Mouse (Mus musculus) spleen, adult 2 months (tissue): ENCODE measurements at regions not wholly inside any gene's neighbourhood (a gene's known extent, or its start where the extent isn't known, plus 50 kb on each side); places are given as distances from the start of the nearest gene placed in this dataset.

Experiments
- DNase-seq, 2 experiments: peaks; one replicate each; pipeline versions ENCODE4 v3.0.0 to v3.0.0-alpha.2; 2012 to 2021; ENCODE audit warnings: low spot score in 2 of 2, low read depth in 1 of 2
- H3K27ac ChIP-seq: fragments of 200-500 bp; 2 replicates; pipeline ENCODE4 v1.5.1; 2012; ENCODE audit warnings: low read length, inconsistent platforms; ENCODE audit not compliant: insufficient read depth
- H3K27me3 ChIP-seq: fragments of 200-500 bp; 2 replicates; pipeline ENCODE4 v1.6.1; 2012; ENCODE audit warnings: mild to moderate bottlenecking, moderate library complexity, low read length, inconsistent platforms; ENCODE audit not compliant: control insufficient read depth, insufficient read depth
- H3K36me3 ChIP-seq: fragments of 200-500 bp; 2 replicates; pipeline ENCODE4 v1.6.1; 2012; ENCODE audit warnings: mild to moderate bottlenecking, low read length, inconsistent platforms; ENCODE audit not compliant: control insufficient read depth, insufficient read depth
- H3K4me1 ChIP-seq: fragments of 200-500 bp; 2 replicates; pipeline ENCODE4 v1.6.1; 2011; ENCODE audit warnings: inconsistent platforms; ENCODE audit not compliant: control insufficient read depth, insufficient read depth, insufficient read length
- H3K4me3 ChIP-seq: fragments of 200-500 bp; 2 replicates; pipeline ENCODE4 v1.5.1; 2011; ENCODE audit warnings: mild to moderate bottlenecking, inconsistent platforms; ENCODE audit not compliant: insufficient read depth, insufficient read length; ENCODE audit errors: extremely low read depth
- CTCF ChIP-seq: fragments of 200-500 bp; IDR thresholded peaks from 2 replicates; pipeline ENCODE4 v1.5.1; 2011; ENCODE audit warnings: mild to moderate bottlenecking, inconsistent platforms; ENCODE audit not compliant: insufficient read depth, insufficient read length, insufficient replicate concordance; ENCODE audit errors: extremely low read depth
- POLR2A ChIP-seq: fragments of 200-500 bp; IDR thresholded peaks from 2 replicates; pipeline ENCODE4 v1.6.1; 2011; ENCODE audit warnings: low read depth, low read length, inconsistent platforms
- WGBS: fragments of 180-500 bp; shearing (Covaris S2); methylation state at CpG from one replicate; pipeline ENCODE4 v1.1.7; 2018; 5-methylcytosine and 5-hydroxymethylcytosine counted together

DNA sequence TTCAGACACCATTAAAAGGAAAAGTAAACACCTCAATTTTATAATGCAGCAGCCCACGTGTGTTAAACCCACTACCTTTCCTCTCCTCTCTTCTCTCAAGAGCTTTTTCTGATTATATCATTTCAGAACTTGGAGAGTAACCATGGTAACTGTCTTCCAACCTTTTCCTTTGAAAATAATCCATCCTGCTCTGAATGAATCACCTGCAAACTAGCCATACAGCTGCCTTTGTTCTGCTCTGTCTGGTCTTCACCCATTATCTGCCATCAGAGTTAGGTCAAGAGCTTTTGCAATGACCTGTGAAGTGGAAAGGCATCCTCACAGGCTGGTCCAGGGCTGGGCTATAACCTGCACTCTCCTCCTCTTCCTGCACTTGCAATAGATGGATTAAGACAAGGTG lies 238.7 kb upstream of the Slco3a1 start:
- WGBS, result 71% methylated on average over 1 of the region's 1 CpGs
- Histone ChIP-seq H3K27ac (no peak overlapping the region), H3K4me1 (no peaks in the 10 kb centered on the region), H3K36me3 (no peaks in the 10 kb centered on the region), H3K4me3 (no peak overlapping the region), H3K27me3 (no peaks in the 10 kb centered on the region)
- DNase-seq, result no peak
- no peak for TF ChIP-seq POLR2A
- TF ChIP-seq CTCF, result no peak

DNA sequence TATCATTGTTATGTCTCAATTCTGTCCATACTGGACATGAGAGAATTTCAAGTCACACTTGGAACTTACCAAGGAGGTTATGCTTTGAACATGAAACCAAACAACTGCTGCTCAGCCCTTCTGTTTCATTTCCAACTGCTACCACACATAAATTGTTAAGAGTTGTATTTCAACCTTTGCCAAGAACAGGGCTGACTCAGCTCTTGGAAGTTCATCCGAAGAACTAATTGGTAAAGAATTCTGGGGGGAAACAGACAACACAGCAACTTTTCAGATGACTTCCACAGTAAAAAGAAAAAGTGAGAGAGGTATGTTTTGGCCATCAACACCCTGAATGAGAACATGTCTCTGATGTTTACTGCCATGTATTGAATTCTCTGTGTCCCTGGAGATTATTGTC lies 234.1 kb upstream of the Slco3a1 start:
- H3K36me3 ChIP-seq, result no peaks in the 10 kb centered on the region
- no peak for DNase-seq
- no peak overlapping the region for H3K27ac ChIP-seq
- TF ChIP-seq POLR2A (no peak), CTCF (no peak)
- no peaks in the 10 kb centered on the region for H3K4me1 ChIP-seq
- 80% methylated on average over 1 of the region's 1 CpGs for WGBS
- H3K27me3 ChIP-seq, result no peaks in the 10 kb centered on the region
- H3K4me3 ChIP-seq, result no peak overlapping the region

GRCm38 (mm10) chr7:74771435-74772406 lies 217.1 kb upstream of the Slco3a1 start:
- 90% methylated on average over 9 of the region's 9 CpGs for WGBS
- no peaks in the 10 kb centered on the region for H3K4me1 ChIP-seq

DNA sequence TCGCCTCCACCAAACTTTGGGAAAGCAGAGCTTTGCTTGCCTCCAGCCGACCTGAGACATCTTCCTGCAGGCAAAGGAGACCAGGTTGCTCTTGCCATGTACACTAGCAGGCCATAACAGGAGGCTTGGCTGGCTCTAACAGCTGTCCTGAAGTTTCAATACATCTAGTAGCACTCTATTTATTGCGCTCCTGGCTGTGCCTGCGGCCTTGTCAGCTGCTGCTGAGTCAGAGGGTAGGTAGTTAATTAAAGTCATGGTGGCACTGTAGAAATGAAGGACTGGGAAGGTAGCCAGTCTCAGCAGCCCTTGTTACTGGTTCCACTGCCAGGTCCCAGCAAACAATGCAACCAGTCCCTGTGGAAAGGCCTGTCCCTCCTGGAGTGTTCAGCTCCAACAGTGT lies 212.0 kb upstream of the Slco3a1 start:
- WGBS, result 92% methylated on average over 4 of the region's 4 CpGs
- H3K27me3 ChIP-seq, result no peaks in the 10 kb centered on the region
- no peaks in the 10 kb centered on the region for H3K4me1 ChIP-seq
- TF ChIP-seq POLR2A, result no peak
- TF ChIP-seq CTCF, result no peak
- H3K27ac ChIP-seq, result no peak overlapping the region
- DNase-seq, result no peak
- no peak overlapping the region for H3K4me3 ChIP-seq
- H3K36me3 ChIP-seq, result no peaks in the 10 kb centered on the region

More at GRCm38 (mm10) chr7:74771435-74772406, 217.1 kb upstream of the Slco3a1 start:
- TF ChIP-seq POLR2A, result no peak
- no peak for TF ChIP-seq CTCF
- Histone ChIP-seq H3K27ac (no peak overlapping the region), H3K4me3 (no peak overlapping the region), H3K27me3 (no peaks in the 10 kb centered on the region), H3K36me3 (no peaks in the 10 kb centered on the region)
- DNase-seq, result no peak

- TF ChIP-seq CTCF (no peak), POLR2A (no peak)
- no peak overlapping the region for H3K4me3 ChIP-seq
- H3K27me3 ChIP-seq, result no peaks in the 10 kb centered on the region
- H3K36me3 ChIP-seq, result no peaks in the 10 kb centered on the region
- 87% methylated on average over 2 of the region's 2 CpGs for WGBS
- no peaks in the 10 kb centered on the region for H3K4me1 ChIP-seq
- DNase-seq, result no peak
- no peak overlapping the region for H3K27ac ChIP-seq
Measured at GRCm38 (mm10) chr7:74757469-74757868, 202.9 kb upstream of the Slco3a1 start.

GRCm38 (mm10) chr7:74747704-74748103 lies 193.1 kb upstream of the Slco3a1 start:
- Histone ChIP-seq H3K27me3 (no peaks in the 10 kb centered on the region), H3K4me3 (no peak overlapping the region), H3K36me3 (no peaks in the 10 kb centered on the region), H3K4me1 (no peaks in the 10 kb centered on the region), H3K27ac (no peak overlapping the region)
- 74% methylated on average over 1 of the region's 1 CpGs for WGBS
- TF ChIP-seq CTCF (no peak), POLR2A (no peak)
- DNase-seq, result no peak

DNA sequence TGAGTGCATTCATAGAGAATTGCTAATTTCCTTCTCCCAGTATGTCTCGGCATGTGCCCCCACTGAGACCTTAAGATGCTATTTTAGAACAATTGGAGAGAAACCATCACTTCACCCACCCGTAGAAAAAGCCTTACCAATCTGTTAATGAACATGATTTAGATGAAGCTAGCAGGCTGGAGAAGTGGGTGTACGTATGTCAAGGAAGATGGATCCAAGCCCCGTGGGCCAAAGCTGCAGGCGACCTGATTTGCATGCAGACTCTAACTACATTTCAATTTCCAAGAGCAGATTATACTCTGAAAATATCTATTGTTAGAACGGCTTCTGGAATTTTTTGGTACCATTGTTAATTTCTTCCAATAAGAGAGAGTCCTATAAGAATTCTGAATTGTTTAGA lies 180.4 kb upstream of the Slco3a1 start:
- 86% methylated on average over 6 of the region's 6 CpGs for WGBS
- no peak for DNase-seq
- H3K4me1 ChIP-seq, result no peaks in the 10 kb centered on the region
- H3K27ac ChIP-seq, result no peak overlapping the region
- H3K4me3 ChIP-seq, result no peak overlapping the region
- H3K36me3 ChIP-seq, result no peaks in the 10 kb centered on the region
- no peaks in the 10 kb centered on the region for H3K27me3 ChIP-seq
- no peak for TF ChIP-seq POLR2A
- no peak for TF ChIP-seq CTCF
